Mouse (Mus musculus) lung, embryonic 15.5 days (tissue): ENCODE data around the gene Hras. TPM values are rescaled to one million over a fixed set of nuclear protein-coding genes. Genes with fewer than 3 reads are reported as not detected.

ENCODE experiments used
- ATAC-seq: fragments of 200-750 bp; cut with Nextera tagmentation; 2 replicates; pipeline ENCODE4 v1.8.0; 2017; ENCODE audit warnings: moderate number of reproducible peaks, borderline replicate concordance; ENCODE audit not compliant: low FRiP score, low TSS enrichment; ENCODE audit errors: extremely low read depth
- H3K27ac ChIP-seq: fragments of 300-500 bp; sonication (generic); 2 replicates; pipeline ENCODE4 v1.5.1; 2015; ENCODE audit warnings: moderate library complexity, mild to moderate bottlenecking, inconsistent platforms
- H3K27me3 ChIP-seq: fragments of 300-500 bp; sonication (generic); 2 replicates; pipeline ENCODE4 v1.6.1; 2015; ENCODE audit warnings: inconsistent platforms
- H3K36me3 ChIP-seq: fragments of 300-500 bp; sonication (generic); 2 replicates; pipeline ENCODE4 v1.6.1; 2015; ENCODE audit warnings: inconsistent platforms
- H3K4me1 ChIP-seq: fragments of 300-500 bp; sonication (generic); 2 replicates; pipeline ENCODE4 v1.6.1; 2015; ENCODE audit warnings: inconsistent platforms
- H3K4me2 ChIP-seq: fragments of 300-500 bp; sonication (generic); 2 replicates; pipeline ENCODE4 v1.6.1; 2015; ENCODE audit warnings: inconsistent platforms, mild to moderate bottlenecking, moderate library complexity
- H3K4me3 ChIP-seq: fragments of 300-500 bp; sonication (generic); 2 replicates; pipeline ENCODE4 v1.5.1; 2015; ENCODE audit warnings: mild to moderate bottlenecking, inconsistent platforms
- H3K9ac ChIP-seq: fragments of 300-500 bp; sonication (generic); 2 replicates; pipeline ENCODE4 v1.6.1; 2015; ENCODE audit warnings: inconsistent platforms
- H3K9me3 ChIP-seq: fragments of 300-500 bp; sonication (generic); 2 replicates; pipeline ENCODE4 v1.6.1; 2016; ENCODE audit warnings: inconsistent platforms
- WGBS: fragments of 180-500 bp; shearing (Covaris S2); methylation state at CpG from one replicate; pipeline ENCODE4 v1.1.7; 2015; 5-methylcytosine and 5-hydroxymethylcytosine counted together
- polyA plus RNA-seq: library from polyadenylated mRNA; unstranded; fragments of >200 nt; fragmentation: Nextera tagmentation; extraction: Ambion mirVana; gene quantifications from 2 replicates; pipeline ENCODE4 v1.2.1, GENCODE M21; 2015

Gene Hras
- polyA plus RNA-seq, 1 experiment from 2014 or later: 102 TPM

DNA sequence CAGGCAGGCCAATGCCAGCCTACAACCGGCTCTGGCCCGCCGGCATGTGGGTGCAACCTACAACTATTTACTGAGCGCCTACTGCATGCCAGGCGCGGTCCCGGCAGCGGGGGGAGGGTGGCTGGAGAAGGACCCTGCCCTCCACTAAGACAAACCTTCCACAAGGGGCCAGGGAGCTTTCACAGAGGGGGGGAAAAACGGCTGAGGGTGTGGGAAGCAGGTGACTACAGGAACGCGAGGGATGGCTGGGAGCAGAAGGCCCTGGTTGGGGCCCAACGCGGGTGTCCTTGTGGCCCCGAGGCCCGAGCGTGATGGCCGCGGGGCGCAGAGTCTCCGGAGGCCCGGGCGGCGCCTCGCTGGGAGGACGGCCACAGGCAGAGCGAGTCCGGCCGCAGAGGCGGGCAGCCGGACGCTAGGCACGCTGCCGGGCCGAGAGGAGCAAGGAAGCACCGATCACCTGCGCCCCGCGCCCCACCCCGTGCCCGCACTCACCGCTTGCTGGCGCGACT is 403 bp downstream of the Hras start:
- H3K27ac ChIP-seq: peak overlapping the region; percentile 88
- no peaks in the 10 kb centered on the region for H3K9me3 ChIP-seq
- H3K4me1 ChIP-seq: peaks cover 25% of the 10 kb centered on the region
- no peaks in the 10 kb centered on the region; the same call in 1 of the 2 replicates for H3K27me3 ChIP-seq
- under 1% methylated on average over 27 of the region's 43 CpGs for WGBS
- H3K9ac ChIP-seq: peak overlapping the region; percentile 97
- peak; percentile 17 for ATAC-seq
- H3K36me3 ChIP-seq: peaks cover 32% of the 10 kb centered on the region
- peak overlapping the region; percentile 92 for H3K4me3 ChIP-seq
- H3K4me2 ChIP-seq: peak overlapping the region; percentile 95

- no peaks in the 10 kb centered on the region; the same call in 1 of the 2 replicates for H3K27me3 ChIP-seq
- H3K4me1 ChIP-seq: peaks cover 25% of the 10 kb centered on the region
- peak overlapping the region; percentile 95 for H3K4me2 ChIP-seq
- H3K27ac ChIP-seq: peak overlapping the region; percentile 88
- H3K9me3 ChIP-seq: no peaks in the 10 kb centered on the region
- WGBS: 26% methylated on average over 12 of the region's 12 CpGs
- peak overlapping the region; percentile 97 for H3K9ac ChIP-seq
- peaks cover 32% of the 10 kb centered on the region for H3K36me3 ChIP-seq
- no peak for ATAC-seq
- peak overlapping the region; percentile 92 for H3K4me3 ChIP-seq
These were observed 943 bp downstream of the Hras start for GRCm38 (mm10) chr7:141192776-141193347.

DNA sequence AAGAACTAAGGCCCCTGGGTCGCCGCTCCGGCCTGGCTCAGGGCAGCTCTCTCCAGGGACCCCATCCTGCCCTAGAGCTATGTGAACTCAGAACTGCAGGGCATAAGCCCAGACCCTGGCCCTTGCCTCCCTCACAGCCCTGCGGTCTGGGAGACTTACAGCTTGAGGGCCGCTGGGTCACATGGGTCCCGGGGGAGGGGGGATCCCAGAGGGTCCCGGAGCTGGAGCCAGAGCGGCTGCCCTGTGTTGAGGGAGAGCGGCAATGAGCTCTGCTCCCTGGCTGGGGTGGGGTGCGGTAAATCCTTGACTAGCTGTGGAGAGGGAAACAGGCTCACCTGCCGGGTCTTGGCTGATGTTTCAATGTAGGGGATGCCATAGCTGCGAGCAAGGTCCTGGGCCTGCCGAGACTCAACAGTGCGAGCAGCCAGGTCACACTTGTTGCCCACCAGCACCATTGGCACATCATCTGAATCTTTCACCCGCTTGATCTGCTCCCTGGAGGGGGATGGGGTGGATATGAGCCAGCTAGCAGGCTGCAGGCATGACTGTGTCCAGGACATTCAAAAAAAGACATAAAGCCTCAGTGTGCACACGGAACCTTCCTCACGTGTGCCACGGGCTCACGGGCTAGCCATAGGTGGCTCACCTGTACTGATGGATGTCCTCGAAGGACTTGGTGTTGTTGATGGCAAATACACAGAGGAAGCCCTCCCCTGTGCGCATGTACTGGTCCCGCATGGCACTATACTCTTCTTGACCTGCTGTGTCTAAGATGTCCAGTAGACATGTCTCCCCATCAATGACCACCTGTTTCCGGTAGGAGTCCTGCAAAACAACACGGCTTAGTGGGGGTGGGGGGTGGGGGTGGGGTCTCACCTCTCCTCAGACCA is 1.8 kb downstream of the Hras start:
- Histone ChIP-seq H3K27ac (no peak overlapping the region), H3K4me1 (peaks cover 25% of the 10 kb centered on the region), H3K27me3 (no peaks in the 10 kb centered on the region), H3K9me3 (no peaks in the 10 kb centered on the region), H3K36me3 (peaks cover 32% of the 10 kb centered on the region), H3K4me3 (peak overlapping the region; percentile 92; the same call in 1 of the 2 replicates), H3K4me2 (peak overlapping the region; percentile 95), H3K9ac (no peak overlapping the region)
- WGBS: 88% methylated on average over 24 of the region's 24 CpGs
- ATAC-seq: no peak

DNA sequence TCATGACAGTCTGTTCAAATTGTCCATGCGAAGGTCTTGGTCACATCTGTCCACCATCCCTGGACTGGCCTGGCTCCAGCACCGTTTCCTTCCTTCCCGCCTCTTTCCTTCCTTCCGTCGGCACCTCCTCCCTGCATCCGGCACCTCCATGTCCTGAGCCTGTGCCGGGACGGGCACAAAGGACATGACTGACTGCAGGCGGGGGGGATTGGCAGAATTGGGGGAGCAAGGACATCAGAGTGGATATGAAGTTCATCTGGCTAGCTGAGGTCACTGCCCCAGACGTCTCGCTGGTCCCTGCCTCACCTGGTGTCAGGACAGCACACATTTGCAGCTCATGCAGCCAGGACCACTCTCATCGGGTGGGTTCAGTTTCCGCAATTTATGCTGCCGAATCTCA is 2.8 kb downstream of the Hras start:
- no peak overlapping the region for H3K27ac ChIP-seq
- peaks cover 25% of the 10 kb centered on the region for H3K4me1 ChIP-seq
- 79% methylated on average over 14 of the region's 14 CpGs for WGBS
- no peak overlapping the region for H3K4me2 ChIP-seq
- ATAC-seq: no peak
- H3K9ac ChIP-seq: no peak overlapping the region
- H3K4me3 ChIP-seq: no peak overlapping the region
- H3K9me3 ChIP-seq: no peaks in the 10 kb centered on the region
- H3K36me3 ChIP-seq: peaks cover 32% of the 10 kb centered on the region
- H3K27me3 ChIP-seq: no peaks in the 10 kb centered on the region

- 92% methylated on average over 3 of the region's 3 CpGs for WGBS
These were observed 3.6 kb downstream of the Hras start for GRCm38 (mm10) chr7:141190220-141190619.

GRCm38 (mm10) chr7:141188733-141189132 is 5.1 kb downstream of the Hras start:
- Histone ChIP-seq H3K4me1 (peaks cover 17% of the 10 kb centered on the region), H3K27ac (no peak overlapping the region), H3K4me3 (no peak overlapping the region), H3K9ac (no peak overlapping the region), H3K27me3 (no peaks in the 10 kb centered on the region), H3K4me2 (no peak overlapping the region), H3K9me3 (no peaks in the 10 kb centered on the region), H3K36me3 (peaks cover 32% of the 10 kb centered on the region)
- ATAC-seq: no peak
- 85% methylated on average over 3 of the region's 3 CpGs for WGBS

More at GRCm38 (mm10) chr7:141190220-141190619, 3.6 kb downstream of the Hras start:
- H3K9me3 ChIP-seq: no peaks in the 10 kb centered on the region
- H3K36me3 ChIP-seq: peaks cover 32% of the 10 kb centered on the region
- H3K27me3 ChIP-seq: no peaks in the 10 kb centered on the region
- peaks cover 21% of the 10 kb centered on the region for H3K4me1 ChIP-seq
- no peak overlapping the region for H3K27ac ChIP-seq
- H3K4me3 ChIP-seq: no peak overlapping the region
- no peak overlapping the region for H3K4me2 ChIP-seq
- H3K9ac ChIP-seq: no peak overlapping the region
- ATAC-seq: no peak

DNA sequence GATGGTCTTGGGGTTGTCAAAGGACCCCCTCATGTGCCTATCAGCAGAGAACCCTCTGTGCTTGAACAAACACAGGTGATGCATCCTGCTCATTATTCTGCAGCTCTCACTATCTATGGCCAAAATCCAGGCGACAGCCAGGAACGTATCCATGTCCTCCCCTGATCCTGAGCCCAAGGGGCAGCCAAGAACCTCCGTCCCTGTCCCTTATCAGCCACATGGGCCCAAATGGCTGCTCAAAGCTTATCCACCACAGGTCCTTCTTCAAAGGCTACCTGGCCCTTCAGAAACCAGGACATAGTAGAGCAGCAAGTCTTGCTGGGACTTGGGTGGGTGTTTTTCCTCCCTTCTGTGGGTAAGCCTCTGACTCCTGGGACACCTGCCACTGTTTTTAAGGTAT is 5.6 kb downstream of the Hras start:
- no peak overlapping the region for H3K27ac ChIP-seq
- WGBS: 70% methylated on average over 3 of the region's 3 CpGs
- H3K4me1 ChIP-seq: peaks cover 17% of the 10 kb centered on the region
- H3K36me3 ChIP-seq: peaks cover 32% of the 10 kb centered on the region
- no peaks in the 10 kb centered on the region for H3K9me3 ChIP-seq
- ATAC-seq: no peak
- no peak overlapping the region for H3K4me3 ChIP-seq
- no peak overlapping the region for H3K4me2 ChIP-seq
- no peak overlapping the region for H3K9ac ChIP-seq
- no peaks in the 10 kb centered on the region for H3K27me3 ChIP-seq

GRCm38 (mm10) chr7:141176173-141176572 is 17.6 kb downstream of the Hras start:
- Histone ChIP-seq H3K36me3 (no peaks in the 10 kb centered on the region), H3K4me1 (peaks cover 13% of the 10 kb centered on the region), H3K9me3 (no peaks in the 10 kb centered on the region), H3K4me2 (no peak overlapping the region), H3K27me3 (no peaks in the 10 kb centered on the region), H3K9ac (no peak overlapping the region), H3K4me3 (no peak overlapping the region), H3K27ac (no peak overlapping the region)
- ATAC-seq: no peak
- WGBS: 2% methylated on average over 8 of the region's 8 CpGs

DNA sequence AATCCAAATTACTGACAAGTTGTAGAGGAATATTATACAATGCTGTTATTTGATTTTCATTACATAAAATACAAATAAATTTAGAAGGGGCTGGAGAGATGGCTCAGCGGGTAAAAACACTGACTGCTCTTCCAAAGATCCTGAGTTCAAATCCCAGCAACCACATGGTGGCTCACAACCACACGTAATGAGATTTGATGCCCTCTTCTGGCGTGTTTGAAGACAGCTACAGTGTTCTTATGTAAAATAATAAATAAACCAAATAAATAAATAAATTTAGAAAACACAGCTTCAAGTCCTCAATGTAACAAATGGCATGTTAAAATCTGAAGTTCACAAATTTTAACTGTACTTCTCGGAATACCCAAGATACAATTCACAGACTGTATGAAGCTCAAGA is 18.7 kb downstream of the Hras start:
- Histone ChIP-seq H3K9me3 (no peaks in the 10 kb centered on the region), H3K4me2 (no peak overlapping the region), H3K27me3 (no peaks in the 10 kb centered on the region), H3K4me3 (no peak overlapping the region), H3K27ac (no peak overlapping the region), H3K36me3 (no peaks in the 10 kb centered on the region), H3K9ac (no peak overlapping the region), H3K4me1 (peaks cover 13% of the 10 kb centered on the region)
- WGBS: 89% methylated on average over 4 of the region's 4 CpGs
- no peak for ATAC-seq

DNA sequence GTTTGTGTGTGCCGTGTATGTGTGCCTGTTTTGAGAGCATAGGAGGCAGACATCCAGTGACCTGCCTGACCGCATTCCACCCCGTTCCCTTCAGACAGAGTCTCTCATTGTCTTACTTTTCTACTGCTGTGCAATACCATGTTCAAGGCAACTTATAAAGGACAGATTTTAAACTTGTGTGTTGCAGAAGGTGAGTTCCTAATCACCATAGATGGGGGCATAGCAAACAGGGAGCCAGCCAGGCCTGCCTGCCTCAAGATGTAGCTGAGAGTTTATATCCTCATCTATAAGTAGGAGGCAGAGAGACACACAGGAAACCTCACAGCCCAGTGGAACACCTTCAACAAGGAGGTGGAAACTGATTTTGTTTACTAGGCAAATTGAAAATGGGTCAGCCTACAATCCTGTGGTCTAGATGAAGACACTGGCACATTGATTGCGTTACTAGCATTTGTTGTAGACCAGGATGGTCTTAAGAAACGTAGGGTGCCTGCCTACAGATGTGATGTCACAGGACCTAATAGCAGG is 20.4 kb downstream of the Hras start:
- peaks cover 26% of the 10 kb centered on the region for H3K4me1 ChIP-seq
- peak overlapping the region; percentile 61 for H3K4me2 ChIP-seq
- no peak for ATAC-seq
- no peaks in the 10 kb centered on the region for H3K9me3 ChIP-seq
- H3K27me3 ChIP-seq: no peaks in the 10 kb centered on the region
- 65% methylated on average over 5 of the region's 5 CpGs for WGBS
- peak overlapping the region; percentile 61 for H3K4me3 ChIP-seq
- no peaks in the 10 kb centered on the region for H3K36me3 ChIP-seq
- peak overlapping the region; percentile 98 for H3K27ac ChIP-seq
- 0 out of 2 replicates have a peak overlapping the region, but pooled peaks have one; percentile 58 for H3K9ac ChIP-seq

DNA sequence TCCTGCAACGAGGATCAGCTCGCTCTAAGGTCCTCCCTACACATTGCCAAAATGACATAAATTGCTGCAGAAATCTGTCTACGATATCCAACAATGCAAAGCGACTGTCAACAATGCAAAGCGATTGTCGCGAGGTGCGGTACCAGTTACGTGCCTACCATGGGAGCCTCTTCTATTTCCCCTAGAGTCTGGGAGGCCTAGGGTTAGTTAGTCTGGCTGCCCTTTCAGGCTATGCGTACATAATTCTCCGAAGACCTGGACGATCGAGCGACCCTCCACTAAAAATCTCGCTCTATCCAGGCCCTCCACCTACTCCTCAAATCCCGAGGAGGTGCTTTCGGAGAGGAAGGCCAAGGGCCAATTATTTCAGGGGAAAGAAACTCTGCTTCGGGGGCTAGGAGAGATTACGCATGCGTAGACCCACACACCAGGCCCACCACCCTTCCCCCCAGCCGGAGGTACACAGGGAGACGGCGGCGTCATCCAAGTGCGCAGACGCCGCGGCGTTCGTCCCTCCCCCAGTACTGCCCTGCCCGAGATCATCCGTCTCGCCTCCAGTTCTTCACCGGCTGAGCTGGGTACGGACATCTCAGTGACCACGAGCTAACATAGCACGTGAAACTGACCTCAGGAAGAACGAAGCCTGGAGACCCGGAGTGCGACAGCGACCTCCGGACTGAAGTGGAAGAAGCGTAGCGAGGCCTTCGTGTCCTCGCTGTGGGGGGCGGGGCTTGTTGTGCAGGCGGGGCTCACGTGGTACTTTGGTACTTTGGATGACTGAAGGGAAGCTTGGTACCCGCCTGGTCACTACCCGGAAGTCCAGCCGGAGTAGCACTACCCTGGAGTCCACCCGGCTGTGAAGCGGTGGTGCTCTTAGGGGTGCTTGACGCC is 21.4 kb downstream of the Hras start, which contains the start of gene Rnh1:
Gene Rnh1 (minus strand): TSS at position 742 of the 891 bp plus-strand sequence.
- Histone ChIP-seq H3K9ac (peak within 1 kb of the TSS; percentile 58), H3K27me3 (no peaks in the 10 kb centered on the region), H3K4me3 (peak within 1 kb of the TSS; percentile 61), H3K4me2 (peak within 1 kb of the TSS; percentile 61), H3K4me1 (peaks cover 34% of the 10 kb centered on the region), H3K27ac (peak within 1 kb of the TSS; percentile 98), H3K36me3 (no peaks in the 10 kb centered on the region), H3K9me3 (no peaks in the 10 kb centered on the region)
- WGBS: 3% methylated on average over 55 of the region's 55 CpGs
- ATAC-seq: peak; percentile 93
